Mouse (Mus musculus) spleen, postnatal 14 days (tissue): ENCODE data around the gene Neb.
"Not testable (repeated sequence)": the region's sequence is repeated elsewhere in the genome, so short reads cannot be mapped to it uniquely, and the experiment has no call there.

Experiments used
- DNase-seq, 2 experiments: peaks; one replicate each; pipeline ENCODE4 v3.0.0; 2021 to 2022; ENCODE audit warnings: low spot score in 2 of 2

The Neb gene

GRCm38 (mm10) chr2:52193629-52194028 is 184.6 kb downstream of the Neb start:
- DNase-seq: no peak

- no peak for DNase-seq
These were observed 198.6 kb downstream of the Neb start for GRCm38 (mm10) chr2:52179678-52180077.

- no peak for DNase-seq
These were observed 200.5 kb downstream of the Neb start for GRCm38 (mm10) chr2:52177726-52178125.

- no peak for DNase-seq
These were observed 201.1 kb downstream of the Neb start for GRCm38 (mm10) chr2:52177184-52177583.

GRCm38 (mm10) chr2:52176537-52176936 is 201.7 kb downstream of the Neb start:
- DNase-seq: no peak

GRCm38 (mm10) chr2:52174951-52175350 is 203.3 kb downstream of the Neb start:
- DNase-seq: no peak

- no peak for DNase-seq
These were observed 208.8 kb downstream of the Neb start for GRCm38 (mm10) chr2:52169243-52170005.

- DNase-seq: no peak
These were observed 225.2 kb downstream of the Neb start for GRCm38 (mm10) chr2:52153064-52153463.

GRCm38 (mm10) chr2:52133351-52133750 is 244.9 kb downstream of the Neb start:
- DNase-seq: no peak

- DNase-seq: not testable (repeated sequence)
These were observed 246.9 kb downstream of the Neb start for GRCm38 (mm10) chr2:52131370-52131769.

GRCm38 (mm10) chr2:52114086-52114485 is 264.2 kb downstream of the Neb start:
- DNase-seq: no peak
